Mouse (Mus musculus) mouse trophoblast stem cell (cell line): ENCODE measurements around the gene Nol4l.

Source experiments
- in situ Hi-C, 2 experiments: fragments of 300-500 bp; cut with MseI, MboI; formaldehyde crosslinking; loops; 2 replicates in 1 of 2; 3 replicates in 1 of 2; pipeline ENCODE4 v1.15.1; 2025

Gene Nol4l

GRCm38 (mm10) chr2:153543911-153544730 is 14.3 kb upstream of the Nol4l start:
- in situ Hi-C loops, result no loop called here

- in situ Hi-C loops, result no loop called here
Observed at GRCm38 (mm10) chr2:153542936-153543668, 13.3 kb upstream of the Nol4l start.

GRCm38 (mm10) chr2:153538898-153539297 is 9.1 kb upstream of the Nol4l start:
- in situ Hi-C loops, result no loop called here

- in situ Hi-C loops, result no loop called here
Observed at GRCm38 (mm10) chr2:153533981-153534380, 4.2 kb upstream of the Nol4l start.

- in situ Hi-C loops, result no loop called here
Observed at GRCm38 (mm10) chr2:153530948-153531347, 1.2 kb upstream of the Nol4l start.

- in situ Hi-C loops, result no loop called here
Observed at GRCm38 (mm10) chr2:153529365-153529781, 398 bp downstream of the Nol4l start.

- in situ Hi-C loops, result no loop called here
Observed at GRCm38 (mm10) chr2:153528571-153529364, 1.0 kb downstream of the Nol4l start.

- in situ Hi-C loops, result no loop called here
Observed at GRCm38 (mm10) chr2:153527580-153528531, 1.9 kb downstream of the Nol4l start.

- in situ Hi-C loops, result no loop called here
Observed at GRCm38 (mm10) chr2:153526850-153527530, 2.8 kb downstream of the Nol4l start.

GRCm38 (mm10) chr2:153525906-153526311 is 3.9 kb downstream of the Nol4l start:
- in situ Hi-C loops, result no loop called here

GRCm38 (mm10) chr2:153524727-153525126 is 5.0 kb downstream of the Nol4l start:
- in situ Hi-C loops, result no loop called here

- in situ Hi-C loops, result no loop called here
Observed at GRCm38 (mm10) chr2:153523656-153524055, 6.1 kb downstream of the Nol4l start.

- in situ Hi-C loops, result no loop called here
Observed at GRCm38 (mm10) chr2:153523143-153523542, 6.6 kb downstream of the Nol4l start.

GRCm38 (mm10) chr2:153522270-153522669 is 7.5 kb downstream of the Nol4l start:
- in situ Hi-C loops, result no loop called here

GRCm38 (mm10) chr2:153520057-153520456 is 9.7 kb downstream of the Nol4l start:
- in situ Hi-C loops, result no loop called here

GRCm38 (mm10) chr2:153516961-153517360 is 12.8 kb downstream of the Nol4l start:
- in situ Hi-C loops, result no loop called here

- in situ Hi-C loops, result no loop called here
Observed at GRCm38 (mm10) chr2:153515582-153515981, 14.2 kb downstream of the Nol4l start.

- in situ Hi-C loops, result no loop called here
Observed at GRCm38 (mm10) chr2:153514497-153515380, 15.0 kb downstream of the Nol4l start.

GRCm38 (mm10) chr2:153513983-153514382 is 15.8 kb downstream of the Nol4l start:
- in situ Hi-C loops, result no loop called here
